Mouse (Mus musculus): Measurements from ENCODE around the gene Mtss1l. TPM values are rescaled to one million over a fixed set of nuclear protein-coding genes. Genes with fewer than 3 reads are reported as not detected.

Gene Mtss1l
- polyA plus RNA-seq, 2 experiments = 19.1 to 78.7 TPM

DNA sequence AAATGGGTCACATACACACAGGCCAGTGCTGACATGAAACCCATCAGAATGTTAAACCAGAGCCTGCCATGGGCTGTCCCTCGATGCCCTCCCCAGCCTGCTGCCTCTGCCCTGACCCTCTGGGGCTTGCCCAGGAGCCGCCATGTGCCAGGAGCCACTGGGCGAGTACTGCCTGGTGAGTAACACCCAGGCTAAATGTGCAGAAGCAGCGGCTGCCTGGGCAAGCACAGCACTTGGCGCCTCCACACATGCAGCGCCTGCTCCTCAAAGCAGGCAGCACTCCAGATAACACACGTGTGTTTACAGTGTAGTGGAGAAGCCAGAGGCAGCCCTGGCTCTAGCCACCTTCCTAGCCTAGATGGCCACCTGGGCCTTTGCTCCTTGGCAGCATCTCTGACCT is 8.2 kb upstream of the Mtss1l start:
- ATAC-seq (ENCODE audit: low FRiP score, low read depth) = no peak
- H3K27ac ChIP-seq (replicated peaks; ENCODE audit: low read depth, low read length) = no peak overlapping the region
- H3K4me1 ChIP-seq (ENCODE audit: control insufficient read depth, insufficient read depth, low read length) = peaks cover 37% of the 10 kb centered on the region
- WGBS = 84% methylated on average over 7 of the region's 7 CpGs
- H3K4me2 ChIP-seq (replicated peaks; ENCODE audit: low read depth, low read length, severe bottlenecking) = no peak overlapping the region
- no peak overlapping the region for H3K4me3 ChIP-seq (replicated peaks; ENCODE audit: low read length)
- H3K27me3 ChIP-seq (ENCODE audit: control insufficient read depth, insufficient read depth, low read length) = no peaks in the 10 kb centered on the region
- H3K9me3 ChIP-seq (ENCODE audit: control insufficient read depth, low read length) = no peaks in the 10 kb centered on the region
- DNase-seq (ENCODE audit: low spot score) = no peak
- no peak overlapping the region for H3K9ac ChIP-seq (ENCODE audit: low read depth, low read length, severe bottlenecking)
- TF ChIP-seq POLR2A (IDR thresholded peaks at IDR 0.05; ENCODE audit: borderline replicate concordance, extremely low read depth, insufficient read depth, insufficient read length) = no peak
- H3K36me3 ChIP-seq (ENCODE audit: control insufficient read depth, insufficient read depth, low read length) = peaks cover 26% of the 10 kb centered on the region

GRCm38 (mm10) chr8:110714827-110715519 is 6.3 kb upstream of the Mtss1l start:
- peak; percentile 30 for ATAC-seq (ENCODE audit: low FRiP score, low read depth)
- Histone ChIP-seq H3K27ac (replicated peaks; ENCODE audit: low read depth, low read length) (peak overlapping the region; percentile 77), H3K9ac (ENCODE audit: low read depth, low read length, severe bottlenecking) (peak overlapping the region; percentile 28; the same call in 1 of the 2 replicates), H3K4me3 (replicated peaks; ENCODE audit: low read length) (no peak overlapping the region), H3K4me2 (replicated peaks; ENCODE audit: low read depth, low read length, severe bottlenecking) (no peak overlapping the region), H3K36me3 (ENCODE audit: control insufficient read depth, insufficient read depth, low read length) (peaks cover 26% of the 10 kb centered on the region), H3K27me3 (ENCODE audit: control insufficient read depth, insufficient read depth, low read length) (no peaks in the 10 kb centered on the region), H3K9me3 (ENCODE audit: control insufficient read depth, low read length) (no peaks in the 10 kb centered on the region), H3K4me1 (ENCODE audit: control insufficient read depth, insufficient read depth, low read length) (peaks cover 55% of the 10 kb centered on the region)
- 63% methylated on average over 13 of the region's 15 CpGs for WGBS
- no peak for TF ChIP-seq POLR2A (IDR thresholded peaks at IDR 0.05; ENCODE audit: borderline replicate concordance, extremely low read depth, insufficient read depth, insufficient read length)
- no peak for DNase-seq (ENCODE audit: low spot score)

- no peak for TF ChIP-seq POLR2A (IDR thresholded peaks at IDR 0.05; ENCODE audit: borderline replicate concordance, extremely low read depth, insufficient read depth, insufficient read length)
- ATAC-seq (ENCODE audit: low FRiP score, low read depth) = peak; percentile 28; the same call in 1 of the 2 replicates
Observed at GRCm38 (mm10) chr8:110716075-110716474, 5.2 kb upstream of the Mtss1l start.

GRCm38 (mm10) chr8:110717131-110717530 is 4.1 kb upstream of the Mtss1l start:
- no peaks in the 10 kb centered on the region for H3K9me3 ChIP-seq (ENCODE audit: control insufficient read depth, low read length)
- H3K9ac ChIP-seq (ENCODE audit: low read depth, low read length, severe bottlenecking) = no peak overlapping the region
- H3K27ac ChIP-seq (replicated peaks; ENCODE audit: low read depth, low read length) = peak overlapping the region; percentile 77; the same call in 1 of the 2 replicates
- DNase-seq (ENCODE audit: low spot score) (no peak), ATAC-seq (ENCODE audit: low FRiP score, low read depth) (peak; percentile 6; the same call in 1 of the 2 replicates)
- peaks cover 11% of the 10 kb centered on the region for H3K36me3 ChIP-seq (ENCODE audit: control insufficient read depth, insufficient read depth, low read length)
- no peaks in the 10 kb centered on the region for H3K27me3 ChIP-seq (ENCODE audit: control insufficient read depth, insufficient read depth, low read length)
- H3K4me3 ChIP-seq (replicated peaks; ENCODE audit: low read length) = no peak overlapping the region
- TF ChIP-seq POLR2A (IDR thresholded peaks at IDR 0.05; ENCODE audit: borderline replicate concordance, extremely low read depth, insufficient read depth, insufficient read length) = no peak
- no peak overlapping the region for H3K4me2 ChIP-seq (replicated peaks; ENCODE audit: low read depth, low read length, severe bottlenecking)
- WGBS = 35% methylated on average over 7 of the region's 7 CpGs
- peaks cover 63% of the 10 kb centered on the region for H3K4me1 ChIP-seq (ENCODE audit: control insufficient read depth, insufficient read depth, low read length)

More at GRCm38 (mm10) chr8:110716075-110716474, 5.2 kb upstream of the Mtss1l start:
- no peak overlapping the region for H3K4me3 ChIP-seq (replicated peaks; ENCODE audit: low read length)
- DNase-seq (ENCODE audit: low spot score) = peak; percentile 84
- no peaks in the 10 kb centered on the region for H3K9me3 ChIP-seq (ENCODE audit: control insufficient read depth, low read length)
- 57% methylated on average over 4 of the region's 4 CpGs for WGBS
- H3K27ac ChIP-seq (replicated peaks; ENCODE audit: low read depth, low read length) = peak overlapping the region; percentile 77
- no peak overlapping the region for H3K9ac ChIP-seq (ENCODE audit: low read depth, low read length, severe bottlenecking)
- peaks cover 63% of the 10 kb centered on the region for H3K4me1 ChIP-seq (ENCODE audit: control insufficient read depth, insufficient read depth, low read length)
- H3K36me3 ChIP-seq (ENCODE audit: control insufficient read depth, insufficient read depth, low read length) = peaks cover 18% of the 10 kb centered on the region
- H3K27me3 ChIP-seq (ENCODE audit: control insufficient read depth, insufficient read depth, low read length) = no peaks in the 10 kb centered on the region
- no peak overlapping the region for H3K4me2 ChIP-seq (replicated peaks; ENCODE audit: low read depth, low read length, severe bottlenecking)

DNA sequence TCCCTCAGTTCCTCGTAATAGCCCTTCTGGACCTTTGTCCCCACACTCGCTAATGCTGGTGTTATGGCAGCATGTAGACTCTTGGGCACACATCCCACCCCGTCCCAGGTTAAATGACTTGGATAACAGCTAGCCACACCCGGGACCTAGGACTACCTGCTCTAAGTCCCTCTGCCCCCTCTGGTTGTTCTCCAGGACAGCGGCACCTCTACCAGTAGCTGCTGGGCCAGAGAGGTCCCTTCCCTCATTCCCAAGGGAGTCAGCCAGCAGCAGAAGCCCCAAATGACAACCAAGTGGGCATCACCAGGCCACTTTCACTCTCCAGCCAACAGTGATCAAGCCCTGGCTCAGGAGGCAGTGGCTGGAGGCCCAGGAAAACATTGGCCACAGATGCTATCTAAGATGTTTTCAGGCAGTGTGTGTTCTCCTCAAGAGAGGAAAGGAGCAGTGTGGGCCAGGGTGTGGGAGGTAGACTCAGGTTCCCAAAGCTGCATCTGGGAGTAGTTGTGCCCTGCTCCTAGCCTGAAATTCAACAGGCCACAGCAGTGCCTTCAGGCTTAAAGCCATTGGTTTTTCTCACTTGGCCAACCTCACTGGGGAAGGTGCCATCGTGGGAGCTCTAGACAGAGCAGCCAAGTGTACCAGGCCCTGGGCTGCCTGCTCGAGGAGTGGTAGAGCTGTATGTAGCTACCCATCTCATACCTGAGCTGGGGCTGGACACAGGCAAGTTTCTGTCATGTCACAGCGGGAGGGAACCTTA is 2.9 kb upstream of the Mtss1l start:
- Histone ChIP-seq H3K9me3 (ENCODE audit: control insufficient read depth, low read length) (no peaks in the 10 kb centered on the region), H3K27ac (replicated peaks; ENCODE audit: low read depth, low read length) (0 out of 2 replicates have a peak overlapping the region, but pooled peaks have one; percentile 33), H3K36me3 (ENCODE audit: control insufficient read depth, insufficient read depth, low read length) (peaks cover 5% of the 10 kb centered on the region), H3K4me2 (replicated peaks; ENCODE audit: low read depth, low read length, severe bottlenecking) (no peak overlapping the region), H3K4me1 (ENCODE audit: control insufficient read depth, insufficient read depth, low read length) (peaks cover 75% of the 10 kb centered on the region), H3K9ac (ENCODE audit: low read depth, low read length, severe bottlenecking) (no peak overlapping the region), H3K27me3 (ENCODE audit: control insufficient read depth, insufficient read depth, low read length) (no peaks in the 10 kb centered on the region), H3K4me3 (replicated peaks; ENCODE audit: low read length) (no peak overlapping the region)
- DNase-seq (ENCODE audit: low spot score) (no peak), ATAC-seq (ENCODE audit: low FRiP score, low read depth) (no peak)
- whole genome bisulfite sequencing = 80% methylated on average over 8 of the region's 8 CpGs
- no peak for TF ChIP-seq POLR2A (IDR thresholded peaks at IDR 0.05; ENCODE audit: borderline replicate concordance, extremely low read depth, insufficient read depth, insufficient read length)
